ENCODE assay signal across 25 mouse cellular contexts in genomic region chr13:44674926-44675650, GRCm38 (mm10).
"Had no signal": no experiment of that assay in that cellular context is flagged by ENCODE, and none has a peak within 500 bp of the region (broad histone marks: within the 10 kb centered on the region; RNA-seq: fewer than 3 reads in every experiment).

No protein-coding gene starts in this region.

- H3K9me3 ChIP-seq: heart, embryonic 10.5 days; heart, embryonic 12.5 days; hindbrain, embryonic 10.5 days; hindbrain, embryonic 12.5 days; intestine, embryonic 15.5 days; limb, embryonic 13.5 days; limb, embryonic 15.5 days; liver, embryonic 12.5 days had no signal

- H3K27me3 ChIP-seq: heart, embryonic 12.5 days; intestine, embryonic 15.5 days had no signal

- H3K4me1 ChIP-seq: hindbrain, embryonic 12.5 days had no signal

- H3K27ac ChIP-seq: gastrocnemius, adult 2 months; heart, embryonic 10.5 days; hindbrain, embryonic 10.5 days; hindbrain, embryonic 12.5 days; hindbrain, embryonic 14.5 days; intestine, embryonic 15.5 days; limb, embryonic 13.5 days; limb, embryonic 15.5 days; liver, embryonic 12.5 days; liver, embryonic 14.5 days had no signal

- H3K4me3 ChIP-seq: gastrocnemius, adult 2 months; heart, embryonic 10.5 days; heart, embryonic 12.5 days; hindbrain, embryonic 10.5 days; hindbrain, embryonic 12.5 days; intestine, embryonic 15.5 days; limb, embryonic 13.5 days; limb, embryonic 15.5 days; liver, embryonic 12.5 days had no signal

- H3K4me2 ChIP-seq: heart, embryonic 12.5 days; hindbrain, embryonic 12.5 days; hindbrain, embryonic 14.5 days; intestine, embryonic 15.5 days; limb, embryonic 13.5 days; limb, embryonic 15.5 days had no signal

- ATAC-seq: hindbrain, embryonic 16.5 days; intestine, embryonic 15.5 days; liver, embryonic 12.5 days had no signal

- H3K9ac ChIP-seq: heart, embryonic 12.5 days; hindbrain, embryonic 12.5 days; hindbrain, embryonic 14.5 days; intestine, embryonic 15.5 days; limb, embryonic 13.5 days; limb, embryonic 15.5 days; liver, embryonic 12.5 days; liver, embryonic 14.5 days had no signal

- DNase-seq: gastrocnemius, adult 2 months; gastrocnemius, postnatal 10 days; gastrocnemius, postnatal 25 days; heart, adult 18-20 months; heart, postnatal 10 days; heart, postnatal 4 days; kidney, adult 18-20 months; kidney, adult 8-10 months; kidney, postnatal 10 days; kidney, postnatal 25 days; kidney, postnatal 4 days; layer of hippocampus, adult 9-11 months; layer of hippocampus, postnatal 36 days; left cerebral cortex, postnatal 4 days had no signal

- H3K36me3 ChIP-seq: heart, embryonic 10.5 days; heart, embryonic 12.5 days; hindbrain, embryonic 10.5 days; hindbrain, embryonic 12.5 days; intestine, embryonic 15.5 days; limb, embryonic 13.5 days; limb, embryonic 15.5 days; liver, embryonic 12.5 days had no signal
